Mouse (Mus musculus): ENCODE data around the gene Arid1b.

Gene Arid1b

GRCm38 (mm10) chr17:5293653-5294584 is 299.8 kb downstream of the Arid1b start:
- DNase-seq: no peak

GRCm38 (mm10) chr17:5295086-5295947 is 301.2 kb downstream of the Arid1b start:
- DNase-seq: peak; percentile 89 to 95

GRCm38 (mm10) chr17:5295948-5296262 is 301.8 kb downstream of the Arid1b start:
- no peak for DNase-seq

GRCm38 (mm10) chr17:5297491-5297890 is 303.4 kb downstream of the Arid1b start:
- no peak for DNase-seq

- DNase-seq: no peak
These were observed 303.9 kb downstream of the Arid1b start for GRCm38 (mm10) chr17:5297984-5298383.

GRCm38 (mm10) chr17:5298891-5299559 is 304.9 kb downstream of the Arid1b start:
- no peak for DNase-seq

GRCm38 (mm10) chr17:5302971-5303746 is 309.0 kb downstream of the Arid1b start:
- DNase-seq: no peak

GRCm38 (mm10) chr17:5305783-5306477 is 311.8 kb downstream of the Arid1b start:
- no peak for DNase-seq

GRCm38 (mm10) chr17:5309930-5310329 is 315.8 kb downstream of the Arid1b start:
- DNase-seq: no peak

GRCm38 (mm10) chr17:5310425-5310888 is 316.3 kb downstream of the Arid1b start:
- no peak for DNase-seq

GRCm38 (mm10) chr17:5311062-5311461 is 316.9 kb downstream of the Arid1b start:
- no peak for DNase-seq

GRCm38 (mm10) chr17:5312307-5312706 is 318.2 kb downstream of the Arid1b start:
- no peak for DNase-seq

- no peak for DNase-seq
These were observed 320.6 kb downstream of the Arid1b start for GRCm38 (mm10) chr17:5314735-5315134.

- no peak for DNase-seq
These were observed 322.4 kb downstream of the Arid1b start for GRCm38 (mm10) chr17:5316489-5316888.

- DNase-seq: peak in 1 of 2 experiments; percentile 20
These were observed 327.6 kb downstream of the Arid1b start for GRCm38 (mm10) chr17:5321589-5322225.

- DNase-seq: no peak
These were observed 328.5 kb downstream of the Arid1b start for GRCm38 (mm10) chr17:5322594-5322993.

GRCm38 (mm10) chr17:5323746-5324145 is 329.6 kb downstream of the Arid1b start:
- no peak for DNase-seq

GRCm38 (mm10) chr17:5324236-5324876 is 330.2 kb downstream of the Arid1b start:
- no peak for DNase-seq

- DNase-seq: no peak
These were observed 332.6 kb downstream of the Arid1b start for GRCm38 (mm10) chr17:5326689-5327088.

- DNase-seq: no peak
These were observed 333.5 kb downstream of the Arid1b start for GRCm38 (mm10) chr17:5327480-5328180.

Measured in thymus, postnatal 36 days (tissue).